17 mouse cellular contexts compared by ENCODE assay signal in genomic region chr3:153701172-153701571, GRCm38 (mm10). TPM values are rescaled to one million over a fixed set of nuclear protein-coding genes. Genes with fewer than 3 reads are reported as not detected.
DNase-seq lines count a peak whose midpoint lies in the region; ATAC-seq and TF ChIP-seq lines count a peak whose summit lies in the region.
"Had no signal": no experiment of that assay in that cellular context is flagged by ENCODE, and none has a peak within 500 bp of the region (broad histone marks: within the 10 kb centered on the region; RNA-seq: fewer than 3 reads in every experiment).

No protein-coding gene starts in this region.

- 0 out of 2 replicates have a peak overlapping the region, but pooled peaks have one; percentile 54 for H3K27ac ChIP-seq in hindbrain, embryonic 10.5 days
- no peak overlapping the region for H3K27ac ChIP-seq in hindbrain, embryonic 16.5 days (ENCODE audit: low read depth, low read length)
- no peak overlapping the region for H3K27ac ChIP-seq in CH12.LX (ENCODE audit: insufficient read depth, low read depth)
- peak overlapping the region; percentile 9; the same call in 1 of the 2 replicates for H3K27ac ChIP-seq in liver, embryonic 15.5 days (replicated peaks)
- H3K27ac ChIP-seq: heart, embryonic 15.5 days; hindbrain, embryonic 12.5 days had no signal

- no peak for TF ChIP-seq POLR2A in CH12.LX (IDR thresholded peaks at IDR 0.05; ENCODE audit: low read depth, low read length)

- no peaks in the 10 kb centered on the region for H3K79me2 ChIP-seq in CH12.LX (replicated peaks; ENCODE audit: control insufficient read depth, extremely low read depth, insufficient read depth, poor library complexity, severe bottlenecking)

- in situ Hi-C loops in CH12.LX (cut with MboI; ENCODE audit: low pct_ligation_motif_present, low pct_unique_long_range_greater_than_20kb, low sequenced_read_pairs), result no loop called here

- no peak for TF ChIP-seq RAD21 in CH12.LX (IDR thresholded peaks at IDR 0.05; ENCODE audit: low read depth, low read length)

- H3K27me3 ChIP-seq in hindbrain, embryonic 10.5 days (ENCODE audit: insufficient read depth, poor library complexity, severe bottlenecking), result no peaks in the 10 kb centered on the region
- H3K27me3 ChIP-seq in hindbrain, embryonic 16.5 days (replicated peaks; ENCODE audit: control insufficient read depth, insufficient read depth, low read length), result no peaks in the 10 kb centered on the region
- H3K27me3 ChIP-seq in CH12.LX (replicated peaks), result no peaks in the 10 kb centered on the region
- no peaks in the 10 kb centered on the region for H3K27me3 ChIP-seq in liver, embryonic 15.5 days
- H3K27me3 ChIP-seq: heart, embryonic 15.5 days; hindbrain, embryonic 12.5 days had no signal

- DNase-seq in hindbrain, embryonic 10.5 days (ENCODE audit: low spot score), result no peak
- DNase-seq in CH12.LX (ENCODE audit: extremely low read depth), result no peak
- no peak for DNase-seq in cerebellum, adult 8-10 months
- no peak for DNase-seq in thymus, postnatal 14 days
- DNase-seq: cerebellum, postnatal 10 days; gastrocnemius, postnatal 36 days; kidney, postnatal 36 days; lung, embryonic 14.5 days; retina, postnatal 1 day had no signal

- ATAC-seq in hindbrain, embryonic 16.5 days, result no peak
- 0 out of 2 replicates have a peak, but pooled peaks have one; percentile 36 for ATAC-seq in erythroid progenitor cell, adult 5-6 weeks (replicated peaks; ENCODE audit: low FRiP score, poor library complexity, severe bottlenecking)
- ATAC-seq in liver, embryonic 15.5 days (ENCODE audit: insufficient read depth), result peak; percentile 51
- ATAC-seq: forebrain, embryonic 14.5 days; midbrain, embryonic 16.5 days had no signal

- H3K4me1 ChIP-seq in hindbrain, embryonic 10.5 days (replicated peaks), result peaks cover 48% of the 10 kb centered on the region
- H3K4me1 ChIP-seq in hindbrain, embryonic 16.5 days (ENCODE audit: control insufficient read depth, insufficient read depth, low read depth, low read length), result peaks cover 3% of the 10 kb centered on the region; the same call in 1 of the 2 replicates
- peaks cover 8 to 9% of the 10 kb centered on the region in 2 experiments for H3K4me1 ChIP-seq in CH12.LX (ENCODE audit: control insufficient read depth in 1 of 2, insufficient read depth in 2 of 2)
- peaks cover 46% of the 10 kb centered on the region for H3K4me1 ChIP-seq in liver, embryonic 15.5 days (replicated peaks)

- no peak overlapping the region for H3K4me3 ChIP-seq in hindbrain, embryonic 10.5 days
- no peak overlapping the region for H3K4me3 ChIP-seq in hindbrain, embryonic 16.5 days (ENCODE audit: low read length)
- H3K4me3 ChIP-seq in CH12.LX (replicated peaks in 1 of 3; ENCODE audit: low read depth in 2 of 3, low read length in 2 of 3, poor library complexity in 1 of 3), result no peak overlapping the region
- H3K4me3 ChIP-seq in liver, embryonic 15.5 days (replicated peaks), result no peak overlapping the region
- H3K4me3 ChIP-seq: heart, embryonic 15.5 days; hindbrain, embryonic 12.5 days had no signal

- dilution Hi-C loops in CH12.LX (cut with MboI; ENCODE audit: extremely low pct_ligation_motif_present, extremely low pct_unique_long_range_greater_than_20kb, low sequenced_read_pairs), result no loop called here

- H3K9me3 ChIP-seq in hindbrain, embryonic 10.5 days, result no peaks in the 10 kb centered on the region
- no peaks in the 10 kb centered on the region for H3K9me3 ChIP-seq in hindbrain, embryonic 16.5 days (ENCODE audit: control insufficient read depth, low read length)
- H3K9me3 ChIP-seq in CH12.LX (replicated peaks; ENCODE audit: low read length), result no peaks in the 10 kb centered on the region
- no peaks in the 10 kb centered on the region for H3K9me3 ChIP-seq in liver, embryonic 15.5 days (replicated peaks)
- H3K9me3 ChIP-seq: heart, embryonic 15.5 days; hindbrain, embryonic 12.5 days had no signal

- TF ChIP-seq EP300 in CH12.LX (IDR thresholded peaks at IDR 0.05; ENCODE audit: low read length), result no peak

- no peaks in the 10 kb centered on the region for H3K36me3 ChIP-seq in hindbrain, embryonic 10.5 days
- H3K36me3 ChIP-seq in hindbrain, embryonic 16.5 days (ENCODE audit: control insufficient read depth, insufficient read depth, low read length), result no peaks in the 10 kb centered on the region
- no peaks in the 10 kb centered on the region for H3K36me3 ChIP-seq in CH12.LX (replicated peaks in 1 of 2; ENCODE audit: control insufficient read depth in 1 of 2, insufficient read depth in 1 of 2, low read length in 1 of 2)
- peaks cover 16% of the 10 kb centered on the region for H3K36me3 ChIP-seq in liver, embryonic 15.5 days (replicated peaks)
- H3K36me3 ChIP-seq: heart, embryonic 15.5 days; hindbrain, embryonic 12.5 days had no signal

- no peak for TF ChIP-seq CTCF in CH12.LX (conservative IDR thresholded peaks at IDR 0.05 in 1 of 2, IDR thresholded peaks at IDR 0.05 in 1 of 2; ENCODE audit: low read depth in 2 of 2, low read length in 2 of 2)

- H3K9ac ChIP-seq in hindbrain, embryonic 16.5 days (ENCODE audit: low read depth, low read length), result no peak overlapping the region
- H3K9ac ChIP-seq in CH12.LX (ENCODE audit: insufficient read depth, low read depth), result no peak overlapping the region
- no peak overlapping the region for H3K9ac ChIP-seq in liver, embryonic 15.5 days
- H3K9ac ChIP-seq: heart, embryonic 15.5 days; hindbrain, embryonic 12.5 days; lung, embryonic 14.5 days had no signal

- H3K4me2 ChIP-seq in hindbrain, embryonic 16.5 days (ENCODE audit: low read length), result no peak overlapping the region
- H3K4me2 ChIP-seq in CH12.LX (ENCODE audit: insufficient read depth, low read depth, poor library complexity, severe bottlenecking), result no peak overlapping the region
- H3K4me2 ChIP-seq in liver, embryonic 15.5 days, result no peak overlapping the region
- H3K4me2 ChIP-seq: heart, embryonic 15.5 days; hindbrain, embryonic 12.5 days; lung, embryonic 14.5 days had no signal

- 72% methylated on average over 7 of the region's 7 CpGs for WGBS in hindbrain, embryonic 10.5 days
- 74% methylated on average over 7 of the region's 7 CpGs for WGBS in hindbrain, embryonic 16.5 days
- 35% methylated on average over 7 of the region's 7 CpGs for WGBS in liver, embryonic 15.5 days (ENCODE audit: insufficient replicate concordance)

TF ChIP-seq in CH12.LX, 34 proteins besides CTCF, POLR2A, EP300 and RAD21:
- no peak for TF ChIP-seq ZC3H11A (IDR thresholded peaks at IDR 0.05; ENCODE audit: low read depth, low read length)
- peak; percentile 43; the same call in 1 of the 2 replicates for TF ChIP-seq NRF1 (IDR thresholded peaks at IDR 0.05; ENCODE audit: low read depth, low read length)

RNA-seq across cellular contexts. Expression of gene St6galnac3, which starts 23.8 kb away (rescaled TPM):
- 32.4 and 37.8 TPM in 2 replicates for polyA plus RNA-seq in hindbrain, embryonic 10.5 days (2016; fragmentation: Nextera tagmentation; extraction: Ambion mirVana)
- polyA plus RNA-seq in hindbrain, embryonic 16.5 days (2015; fragmentation: Nextera tagmentation; extraction: Ambion mirVana), result 20.7 and 23.2 TPM in 2 replicates
- total RNA-seq in CH12.LX (2012; rRNA removed) (0.08 and 0.13 TPM in 2 replicates), CH12.LX (2014; rRNA removed) (0.38 and 0.43 TPM in 2 replicates)
- polyA plus RNA-seq in CH12.LX (2012; ENCODE audit: insufficient read length, low read depth), result 0.25 and 1.1 TPM in 2 replicates
- total RNA-seq in erythroid progenitor cell, adult 5-6 weeks (2015; ENCODE audit: low replicate concordance), result 4.3 and 5.4 TPM in 2 replicates
- total RNA-seq in erythroid progenitor cell, adult 5-6 weeks (2017; ENCODE audit: low replicate concordance), result 4.6 and 10.7 TPM in 2 replicates
- polyA plus RNA-seq in liver, embryonic 15.5 days (2015; fragmentation: Nextera tagmentation; extraction: Ambion mirVana), result 10.1 and 10.2 TPM in 2 replicates
- polyA plus RNA-seq: C2C12 had no signal

Comparison
In these comparisons a context has a peak if more than half of its experiments do, and no peak if none do; other contexts are left out.
1. H3K27ac ChIP-seq: peak in hindbrain, embryonic 10.5 days (single experiment) and liver, embryonic 15.5 days (single experiment); none in hindbrain, embryonic 16.5 days (single experiment) and CH12.LX (single experiment).